Mouse (Mus musculus) heart, embryonic 14.5 days (tissue): ENCODE results near the gene 6430548M08Rik. TPM values are rescaled to one million over a fixed set of nuclear protein-coding genes. Genes with fewer than 3 reads are reported as not detected.

Experiments
- ATAC-seq: fragments of 200-750 bp; cut with Nextera tagmentation; 2 replicates; pipeline ENCODE4 v1.8.0; 2017; ENCODE audit warnings: low read depth, moderate TSS enrichment; ENCODE audit not compliant: insufficient number of reproducible peaks, insufficient read depth, low FRiP score
- H3K27ac ChIP-seq, 2 experiments: fragments of 200-500 bp in 1 of 2; fragments of 300-500 bp in 1 of 2; sonication (generic) in 1 of 2; replicated peaks in 1 of 2; 2 replicates each; pipeline ENCODE4 v1.5.1; 2012 to 2014; ENCODE audit warnings: low read depth in 2 of 2, low read length in 2 of 2, control low read depth in 1 of 2, mild to moderate bottlenecking in 1 of 2, mixed read lengths in 1 of 2; ENCODE audit not compliant: control insufficient read depth in 1 of 2, insufficient read depth in 1 of 2
- H3K27me3 ChIP-seq: fragments of 300-500 bp; sonication (generic); 2 replicates; pipeline ENCODE4 v1.6.1; 2014; ENCODE audit warnings: mild to moderate bottlenecking, low read length, control low read depth; ENCODE audit not compliant: control insufficient read depth, insufficient read depth
- H3K36me3 ChIP-seq: fragments of 300-500 bp; sonication (generic); 2 replicates; pipeline ENCODE4 v1.6.1; 2014; ENCODE audit warnings: mild to moderate bottlenecking, control low read depth, low read length, mixed read lengths; ENCODE audit not compliant: control insufficient read depth, insufficient read depth
- H3K4me1 ChIP-seq, 2 experiments: fragments of 200-500 bp in 1 of 2; fragments of 300-500 bp in 1 of 2; sonication (generic) in 1 of 2; 2 replicates each; pipeline ENCODE4 v1.6.1; 2012 to 2014; ENCODE audit warnings: low read length in 2 of 2, control low read depth in 1 of 2, mixed read lengths in 1 of 2; ENCODE audit not compliant: control insufficient read depth in 2 of 2, insufficient read depth in 2 of 2
- H3K4me2 ChIP-seq: fragments of 300-500 bp; sonication (generic); 2 replicates; pipeline ENCODE4 v1.6.1; 2014; ENCODE audit warnings: mild to moderate bottlenecking, low read length
- H3K4me3 ChIP-seq, 2 experiments: fragments of 200-500 bp in 1 of 2; fragments of 300-500 bp in 1 of 2; sonication (generic) in 1 of 2; 2 replicates each; pipeline ENCODE4 v1.5.1; 2012 to 2014; ENCODE audit warnings: low read length in 2 of 2, mild to moderate bottlenecking in 2 of 2, control low read depth in 1 of 2, low read depth in 1 of 2, moderate library complexity in 1 of 2; ENCODE audit not compliant: control insufficient read depth in 1 of 2, insufficient read depth in 1 of 2
- H3K9ac ChIP-seq: fragments of 300-500 bp; sonication (generic); 2 replicates; pipeline ENCODE4 v1.6.1; 2014; ENCODE audit warnings: mild to moderate bottlenecking, low read length
- H3K9me3 ChIP-seq: fragments of 300-500 bp; sonication (generic); 2 replicates; pipeline ENCODE4 v1.6.1; 2016; ENCODE audit warnings: low read length, control low read depth; ENCODE audit not compliant: control insufficient read depth
- WGBS: fragments of 180-500 bp; shearing (Covaris S2); extraction: QIAGEN DNeasy Blood & Tissue Kit; methylation state at CpG from one replicate; pipeline ENCODE4 v1.1.7; 2014; 5-methylcytosine and 5-hydroxymethylcytosine counted together
- polyA plus RNA-seq: library from polyadenylated mRNA; unstranded; fragments of >200 nt; fragmentation: Nextera tagmentation; extraction: Ambion mirVana; gene quantifications from 2 replicates; pipeline ENCODE4 v1.2.1, GENCODE M21; 2014

The 6430548M08Rik gene
- polyA plus RNA-seq, 1 experiment from 2014 or later = 9.2 TPM

- Histone ChIP-seq H3K36me3 (no peaks in the 10 kb centered on the region), H3K4me3 (no peak overlapping the region), H3K27me3 (no peaks in the 10 kb centered on the region), H3K9me3 (no peaks in the 10 kb centered on the region), H3K4me2 (no peak overlapping the region), H3K9ac (no peak overlapping the region), H3K4me1 (peaks cover 18 to 20% of the 10 kb centered on the region in 2 experiments), H3K27ac (no peak overlapping the region)
- 86% methylated on average over 9 of the region's 9 CpGs for WGBS
- ATAC-seq = no peak
Observed at GRCm38 (mm10) chr8:120205916-120206315, 92.0 kb downstream of the 6430548M08Rik start.

DNA sequence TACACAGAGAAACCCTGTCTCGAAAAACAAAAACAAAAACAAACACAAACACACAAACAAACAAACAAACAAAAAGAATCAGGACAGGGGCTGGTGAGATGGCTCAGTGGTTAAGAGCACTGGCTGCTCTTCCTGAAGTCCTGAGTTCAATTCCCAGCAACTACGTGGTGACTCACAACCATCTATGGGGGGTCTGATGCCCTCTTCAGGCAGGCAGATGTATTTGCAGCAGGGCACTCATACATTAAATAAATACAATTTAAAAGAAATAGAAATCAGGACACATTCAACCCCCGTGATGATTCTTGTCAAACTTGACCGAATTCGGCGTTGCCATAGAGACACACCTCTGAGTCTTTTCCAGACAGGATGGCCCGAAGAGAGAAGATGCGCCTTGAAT, 93.4 kb downstream of the 6430548M08Rik start:
- Histone ChIP-seq H3K9ac (no peak overlapping the region), H3K27me3 (no peaks in the 10 kb centered on the region), H3K36me3 (no peaks in the 10 kb centered on the region), H3K27ac (no peak overlapping the region), H3K4me2 (no peak overlapping the region), H3K4me3 (no peak overlapping the region), H3K4me1 (peaks cover 24% of the 10 kb centered on the region in 2 experiments), H3K9me3 (no peaks in the 10 kb centered on the region)
- 83% methylated on average over 8 of the region's 8 CpGs for WGBS
- ATAC-seq = no peak

DNA sequence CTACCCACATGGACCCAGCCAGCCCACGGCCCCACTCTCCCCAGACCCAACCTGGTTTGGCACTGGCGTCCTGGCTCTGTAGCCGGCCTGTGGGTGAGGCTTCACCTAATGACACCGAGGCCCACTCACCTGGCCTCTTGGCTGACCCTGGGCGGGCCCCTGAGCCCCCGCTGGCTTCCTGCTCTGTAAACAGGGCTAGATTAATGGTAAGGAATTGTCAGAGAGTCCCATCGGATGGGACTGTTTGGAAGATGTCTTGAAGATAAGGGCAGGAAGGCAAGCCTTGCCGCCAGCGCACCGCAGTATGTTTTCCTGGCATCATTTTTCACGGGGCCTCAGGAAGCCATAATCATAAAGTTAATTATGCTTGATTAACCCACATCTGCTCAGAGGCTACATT, 94.2 kb downstream of the 6430548M08Rik start:
- H3K36me3 ChIP-seq = no peaks in the 10 kb centered on the region
- no peaks in the 10 kb centered on the region for H3K9me3 ChIP-seq
- peaks cover 20 to 23% of the 10 kb centered on the region in 2 experiments for H3K4me1 ChIP-seq
- no peak overlapping the region for H3K27ac ChIP-seq
- H3K27me3 ChIP-seq = no peaks in the 10 kb centered on the region
- H3K4me3 ChIP-seq = no peak overlapping the region
- ATAC-seq = no peak
- H3K9ac ChIP-seq = no peak overlapping the region
- WGBS = 77% methylated on average over 11 of the region's 11 CpGs
- no peak overlapping the region for H3K4me2 ChIP-seq

- Histone ChIP-seq H3K27me3 (no peaks in the 10 kb centered on the region), H3K4me3 (no peak overlapping the region), H3K9me3 (no peaks in the 10 kb centered on the region), H3K4me2 (no peak overlapping the region), H3K36me3 (no peaks in the 10 kb centered on the region), H3K27ac (no peak overlapping the region), H3K9ac (no peak overlapping the region), H3K4me1 (peaks cover 29 to 32% of the 10 kb centered on the region in 2 experiments)
- ATAC-seq = no peak
- 6% methylated on average over 4 of the region's 4 CpGs for WGBS
Observed at GRCm38 (mm10) chr8:120211345-120211744, 97.4 kb downstream of the 6430548M08Rik start.

DNA sequence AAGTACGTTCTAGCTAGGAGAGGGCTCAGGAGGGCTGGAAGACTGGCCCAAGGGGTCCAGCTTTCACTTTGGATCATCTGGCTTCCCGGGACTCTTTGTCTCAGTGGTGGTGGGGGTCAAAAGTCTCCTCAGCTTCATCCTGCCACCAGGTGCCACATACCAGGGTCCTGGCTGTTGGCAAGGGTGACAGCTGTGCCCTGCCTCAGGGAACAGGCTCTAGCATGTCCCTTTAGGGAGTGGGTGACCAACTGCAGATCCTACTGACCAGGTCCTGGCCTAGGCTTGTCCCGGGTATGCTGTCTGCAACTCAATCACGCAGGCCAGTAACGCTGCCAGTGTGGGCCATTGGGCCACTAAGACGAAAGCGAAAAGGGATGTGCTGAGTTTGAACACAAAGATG, 98.6 kb downstream of the 6430548M08Rik start:
- 89% methylated on average over 7 of the region's 7 CpGs for WGBS
- Histone ChIP-seq H3K4me3 (no peak overlapping the region), H3K4me2 (no peak overlapping the region), H3K27me3 (no peaks in the 10 kb centered on the region), H3K9me3 (no peaks in the 10 kb centered on the region), H3K27ac (no peak overlapping the region), H3K9ac (no peak overlapping the region), H3K36me3 (no peaks in the 10 kb centered on the region), H3K4me1 (peaks cover 39 to 45% of the 10 kb centered on the region in 2 experiments)
- no peak for ATAC-seq

GRCm38 (mm10) chr8:120213229-120213628, 99.3 kb downstream of the 6430548M08Rik start:
- no peak overlapping the region for H3K4me3 ChIP-seq
- no peaks in the 10 kb centered on the region for H3K9me3 ChIP-seq
- H3K4me1 ChIP-seq = peaks cover 41 to 48% of the 10 kb centered on the region in 2 experiments
- WGBS = 87% methylated on average over 3 of the region's 3 CpGs
- H3K9ac ChIP-seq = no peak overlapping the region
- no peaks in the 10 kb centered on the region for H3K27me3 ChIP-seq
- no peak overlapping the region for H3K4me2 ChIP-seq
- no peak for ATAC-seq
- H3K27ac ChIP-seq = no peak overlapping the region
- no peaks in the 10 kb centered on the region for H3K36me3 ChIP-seq

- no peak for ATAC-seq
Observed at GRCm38 (mm10) chr8:120213939-120214338, 100.0 kb downstream of the 6430548M08Rik start.

More at GRCm38 (mm10) chr8:120213939-120214338, 100.0 kb downstream of the 6430548M08Rik start:
- Histone ChIP-seq H3K4me2 (no peak overlapping the region), H3K27me3 (no peaks in the 10 kb centered on the region), H3K36me3 (no peaks in the 10 kb centered on the region), H3K4me3 (no peak overlapping the region), H3K4me1 (peaks cover 41 to 48% of the 10 kb centered on the region in 2 experiments), H3K27ac (no peak overlapping the region; a peak in 1 of 4 replicates), H3K9me3 (no peaks in the 10 kb centered on the region), H3K9ac (no peak overlapping the region)
- 50% methylated on average over 5 of the region's 5 CpGs for WGBS
